22 mouse cellular contexts compared by ENCODE assay signal in genomic region chr14:74956702-74957101, GRCm38 (mm10). TPM values are rescaled to one million over a fixed set of nuclear protein-coding genes. Genes with fewer than 3 reads are reported as not detected.
DNase-seq lines count a peak whose midpoint lies in the region; ATAC-seq and TF ChIP-seq lines count a peak whose summit lies in the region.
"Had no signal": no experiment of that assay in that cellular context is flagged by ENCODE, and none has a peak within 500 bp of the region (broad histone marks: within the 10 kb centered on the region; RNA-seq: fewer than 3 reads in every experiment).

No protein-coding gene starts in this region.

- no peaks in the 10 kb centered on the region for H3K9me3 ChIP-seq in liver, postnatal 0 days (ENCODE audit: low read length)
- no peaks in the 10 kb centered on the region for H3K9me3 ChIP-seq in liver, embryonic 12.5 days (replicated peaks)
- H3K9me3 ChIP-seq in midbrain, embryonic 11.5 days (ENCODE audit: control insufficient read depth, low read length): no peaks in the 10 kb centered on the region
- H3K9me3 ChIP-seq in midbrain, embryonic 10.5 days (replicated peaks): no peaks in the 10 kb centered on the region
- no peaks in the 10 kb centered on the region for H3K9me3 ChIP-seq in stomach, postnatal 0 days (ENCODE audit: control insufficient read depth, low read length)
- H3K9me3 ChIP-seq: forebrain, embryonic 10.5 days; forebrain, embryonic 13.5 days; heart, embryonic 13.5 days had no signal

- H3K36me3 ChIP-seq in liver, postnatal 0 days (replicated peaks; ENCODE audit: insufficient read depth, low read length): no peaks in the 10 kb centered on the region
- no peaks in the 10 kb centered on the region for H3K36me3 ChIP-seq in liver, embryonic 12.5 days
- no peaks in the 10 kb centered on the region for H3K36me3 ChIP-seq in midbrain, embryonic 11.5 days (ENCODE audit: control insufficient read depth, insufficient read depth, low read length)
- H3K36me3 ChIP-seq in midbrain, embryonic 10.5 days: no peaks in the 10 kb centered on the region
- no peaks in the 10 kb centered on the region for H3K36me3 ChIP-seq in stomach, postnatal 0 days (ENCODE audit: control insufficient read depth, insufficient read depth, low read length)
- H3K36me3 ChIP-seq: forebrain, embryonic 10.5 days; heart, embryonic 13.5 days had no signal

- DNase-seq in liver, postnatal 0 days: no peak
- DNase-seq in midbrain, embryonic 11.5 days (ENCODE audit: low spot score, missing footprints): peak; percentile 2
- DNase-seq in midbrain, embryonic 10.5 days (ENCODE audit: low spot score): no peak
- DNase-seq in stomach, postnatal 0 days (ENCODE audit: low spot score): no peak
- no peak for DNase-seq in layer of hippocampus, adult 9-11 months
- DNase-seq: adrenal gland, postnatal 10 days; adrenal gland, postnatal 36 days; cerebellum, adult 18-20 months; cerebellum, adult 9-10 months; cerebellum, postnatal 14 days; gastrocnemius, postnatal 14 days; heart, postnatal 14 days; heart, postnatal 4 days had no signal

- H3K4me1 ChIP-seq in liver, postnatal 0 days (ENCODE audit: insufficient read depth): peaks cover 3% of the 10 kb centered on the region; the same call in 1 of the 2 replicates
- H3K4me1 ChIP-seq in liver, embryonic 12.5 days: no peaks in the 10 kb centered on the region
- no peaks in the 10 kb centered on the region for H3K4me1 ChIP-seq in midbrain, embryonic 11.5 days (ENCODE audit: control insufficient read depth, insufficient read depth, low read length)
- no peaks in the 10 kb centered on the region for H3K4me1 ChIP-seq in midbrain, embryonic 10.5 days
- H3K4me1 ChIP-seq in stomach, postnatal 0 days (replicated peaks; ENCODE audit: control insufficient read depth, insufficient read depth): no peaks in the 10 kb centered on the region
- H3K4me1 ChIP-seq: forebrain, embryonic 10.5 days; forebrain, embryonic 13.5 days had no signal

- no peak for TF ChIP-seq CTCF in liver, postnatal 0 days (IDR thresholded peaks at IDR 0.05; ENCODE audit: low read depth)
- TF ChIP-seq CTCF in stomach, postnatal 0 days (IDR thresholded peaks at IDR 0.05; ENCODE audit: low read depth): no peak

- no peak overlapping the region for H3K9ac ChIP-seq in liver, postnatal 0 days (replicated peaks)
- no peak overlapping the region for H3K9ac ChIP-seq in liver, embryonic 12.5 days
- H3K9ac ChIP-seq in midbrain, embryonic 11.5 days (ENCODE audit: low read length): no peak overlapping the region
- H3K9ac ChIP-seq in stomach, postnatal 0 days (ENCODE audit: low read length): no peak overlapping the region
- H3K9ac ChIP-seq: forebrain, embryonic 13.5 days; heart, embryonic 13.5 days; hindbrain, embryonic 14.5 days had no signal

- peak; percentile 88 for ATAC-seq in liver, postnatal 0 days
- no peak for ATAC-seq in liver, embryonic 12.5 days
- no peak for ATAC-seq in midbrain, embryonic 11.5 days (ENCODE audit: low FRiP score)
- ATAC-seq in stomach, postnatal 0 days (ENCODE audit: low FRiP score, low TSS enrichment): 0 out of 2 replicates have a peak, but pooled peaks have one; percentile 9
- ATAC-seq: activated CD4-positive, CD25-positive, alpha-beta regulatory T cell, adult 4 months; CD4-positive, CD25-positive, alpha-beta regulatory T cell, adult 4 months; forebrain, embryonic 13.5 days; forebrain, embryonic 16.5 days; hindbrain, postnatal 0 days had no signal

- no peak for TF ChIP-seq EP300 in liver, postnatal 0 days (IDR thresholded peaks at IDR 0.05; ENCODE audit: low read depth)
- no peak for TF ChIP-seq EP300 in stomach, postnatal 0 days (optimal IDR thresholded peaks at IDR 0.05)

- 45% methylated on average over 2 of the region's 2 CpGs for WGBS in liver, postnatal 0 days (ENCODE audit: insufficient replicate concordance)
- WGBS in liver, embryonic 12.5 days (ENCODE audit: insufficient replicate concordance): 32% methylated on average over 2 of the region's 2 CpGs
- 63% methylated on average over 2 of the region's 2 CpGs for WGBS in midbrain, embryonic 11.5 days
- 57% methylated on average over 2 of the region's 2 CpGs for WGBS in midbrain, embryonic 10.5 days
- 37% methylated on average over 2 of the region's 2 CpGs for WGBS in stomach, postnatal 0 days

- peak overlapping the region; percentile 48; the same call in 1 of the 2 replicates for H3K27ac ChIP-seq in liver, postnatal 0 days (ENCODE audit: low read depth)
- no peak overlapping the region for H3K27ac ChIP-seq in liver, embryonic 12.5 days
- H3K27ac ChIP-seq in midbrain, embryonic 11.5 days (ENCODE audit: low read depth, low read length): no peak overlapping the region
- H3K27ac ChIP-seq in midbrain, embryonic 10.5 days (replicated peaks): no peak overlapping the region
- H3K27ac ChIP-seq in stomach, postnatal 0 days (replicated peaks): no peak overlapping the region
- H3K27ac ChIP-seq: forebrain, embryonic 10.5 days; forebrain, embryonic 13.5 days; heart, embryonic 13.5 days; hindbrain, embryonic 14.5 days; hindbrain, postnatal 0 days had no signal

- H3K4me2 ChIP-seq in liver, postnatal 0 days (ENCODE audit: low read depth, low read length): no peak overlapping the region
- no peak overlapping the region for H3K4me2 ChIP-seq in liver, embryonic 12.5 days
- no peak overlapping the region for H3K4me2 ChIP-seq in midbrain, embryonic 11.5 days
- H3K4me2 ChIP-seq in stomach, postnatal 0 days (replicated peaks; ENCODE audit: low read depth): no peak overlapping the region
- H3K4me2 ChIP-seq: forebrain, embryonic 13.5 days; heart, embryonic 13.5 days; hindbrain, embryonic 14.5 days had no signal

- H3K4me3 ChIP-seq in liver, postnatal 0 days (ENCODE audit: low read depth, low read length): no peak overlapping the region
- H3K4me3 ChIP-seq in liver, embryonic 12.5 days: no peak overlapping the region
- no peak overlapping the region for H3K4me3 ChIP-seq in midbrain, embryonic 11.5 days (ENCODE audit: low read depth, low read length)
- no peak overlapping the region for H3K4me3 ChIP-seq in midbrain, embryonic 10.5 days
- no peak overlapping the region for H3K4me3 ChIP-seq in stomach, postnatal 0 days (ENCODE audit: low read depth, low read length)
- H3K4me3 ChIP-seq: forebrain, embryonic 10.5 days; forebrain, embryonic 13.5 days; heart, embryonic 13.5 days had no signal

- no peaks in the 10 kb centered on the region for H3K27me3 ChIP-seq in liver, postnatal 0 days (ENCODE audit: insufficient read depth, low read length)
- H3K27me3 ChIP-seq in liver, embryonic 12.5 days (replicated peaks): peaks cover 15% of the 10 kb centered on the region; the same call in 1 of the 2 replicates
- no peaks in the 10 kb centered on the region for H3K27me3 ChIP-seq in midbrain, embryonic 11.5 days (ENCODE audit: control insufficient read depth, insufficient read depth, low read length)
- no peaks in the 10 kb centered on the region for H3K27me3 ChIP-seq in midbrain, embryonic 10.5 days (ENCODE audit: low read depth, poor library complexity, severe bottlenecking)
- no peaks in the 10 kb centered on the region for H3K27me3 ChIP-seq in stomach, postnatal 0 days (ENCODE audit: control insufficient read depth, insufficient read depth, low read length)
- H3K27me3 ChIP-seq: forebrain, embryonic 13.5 days; heart, embryonic 13.5 days had no signal

RNA-seq across cellular contexts. Expression of gene Lrch1, which starts 9.0 kb away (rescaled TPM):
- polyA plus RNA-seq in liver, postnatal 0 days (2015; fragmentation: Nextera tagmentation; extraction: Ambion mirVana): 2.8 and 3.6 TPM in 2 replicates
- polyA plus RNA-seq in liver, embryonic 12.5 days (2016; fragmentation: Nextera tagmentation; extraction: Ambion mirVana): 6.5 and 7.8 TPM in 2 replicates
- 5.8 and 6.7 TPM in 2 replicates for polyA plus RNA-seq in midbrain, embryonic 11.5 days (2014; fragmentation: Nextera tagmentation; extraction: Ambion mirVana)
- 6.2 and 6.4 TPM in 2 replicates for polyA plus RNA-seq in midbrain, embryonic 10.5 days (2016; fragmentation: Nextera tagmentation; extraction: Ambion mirVana)
- 11.7 and 11.8 TPM in 2 replicates for polyA plus RNA-seq in stomach, postnatal 0 days (2015; fragmentation: Nextera tagmentation; extraction: Ambion mirVana)

RNA-seq across cellular contexts. Expression of gene Rubcnl, which starts 59.1 kb away (rescaled TPM):
- 0.51 and 0.69 TPM in 2 replicates for polyA plus RNA-seq in liver, postnatal 0 days (2015; fragmentation: Nextera tagmentation; extraction: Ambion mirVana)
- 0.19 and 0.22 TPM in 2 replicates for polyA plus RNA-seq in liver, embryonic 12.5 days (2016; fragmentation: Nextera tagmentation; extraction: Ambion mirVana)
- polyA plus RNA-seq in midbrain, embryonic 11.5 days (2014; fragmentation: Nextera tagmentation; extraction: Ambion mirVana): 0.19 and 0.36 TPM in 2 replicates
- polyA plus RNA-seq in midbrain, embryonic 10.5 days (2016; fragmentation: Nextera tagmentation; extraction: Ambion mirVana): 0.10 and 0.21 TPM in 2 replicates
- 0.23 and 0.27 TPM in 2 replicates for polyA plus RNA-seq in stomach, postnatal 0 days (2015; fragmentation: Nextera tagmentation; extraction: Ambion mirVana)

Comparison
In these comparisons a context has a peak if more than half of its experiments do, and no peak if none do; other contexts are left out.
1. ATAC-seq: peak in liver, postnatal 0 days (single experiment) and stomach, postnatal 0 days (single experiment); none in liver, embryonic 12.5 days (single experiment) and midbrain, embryonic 11.5 days (single experiment).